Mouse (Mus musculus): ENCODE measurements around the gene Usp49.

Gene Usp49

GRCm38 (mm10) chr17:47630678-47631065 is at the start of gene Usp49:
Usp49 (plus strand) TSS chr17:47630690.
- DNase-seq = no peak

- DNase-seq = no peak
Observed at GRCm38 (mm10) chr17:47580962-47581361, 49.5 kb upstream of the Usp49 start.

- no peak for DNase-seq
Observed at GRCm38 (mm10) chr17:47588517-47588916, 42.0 kb upstream of the Usp49 start.

- DNase-seq = no peak
Observed at GRCm38 (mm10) chr17:47591073-47591472, 39.4 kb upstream of the Usp49 start.

GRCm38 (mm10) chr17:47593215-47593853 is 37.2 kb upstream of the Usp49 start:
- DNase-seq = peak; percentile 96

- no peak for DNase-seq
Observed at GRCm38 (mm10) chr17:47593854-47594182, 36.7 kb upstream of the Usp49 start.

- peak; percentile 79 to 85 for DNase-seq
Observed at GRCm38 (mm10) chr17:47594183-47594968, 36.1 kb upstream of the Usp49 start.

GRCm38 (mm10) chr17:47594969-47595247 is 35.6 kb upstream of the Usp49 start:
- DNase-seq = no peak

- peak; percentile 72 to 84 for DNase-seq
Observed at GRCm38 (mm10) chr17:47595248-47596161, 35.0 kb upstream of the Usp49 start.

- DNase-seq = peak; percentile 42 to 50
Observed at GRCm38 (mm10) chr17:47596162-47596838, 34.2 kb upstream of the Usp49 start.

- peak; percentile 30 to 48 for DNase-seq
Observed at GRCm38 (mm10) chr17:47596839-47597164, 33.7 kb upstream of the Usp49 start.

- peak; percentile 33 to 59 for DNase-seq
Observed at GRCm38 (mm10) chr17:47597261-47597660, 33.2 kb upstream of the Usp49 start.

- DNase-seq = peak; percentile 59 to 69
Observed at GRCm38 (mm10) chr17:47597838-47598579, 32.5 kb upstream of the Usp49 start.

- DNase-seq = peak; percentile 17 to 52
Observed at GRCm38 (mm10) chr17:47598580-47599304, 31.7 kb upstream of the Usp49 start.

GRCm38 (mm10) chr17:47599511-47600297 is 30.8 kb upstream of the Usp49 start:
- DNase-seq = peak; percentile 44 to 69

- peak; percentile 50 to 62 for DNase-seq
Observed at GRCm38 (mm10) chr17:47600601-47601388, 29.7 kb upstream of the Usp49 start.

- peak; percentile 17 to 59 for DNase-seq
Observed at GRCm38 (mm10) chr17:47601389-47601755, 29.1 kb upstream of the Usp49 start.

- peak in 1 of 2 experiments; percentile 34 for DNase-seq
Observed at GRCm38 (mm10) chr17:47602289-47602688, 28.2 kb upstream of the Usp49 start.

GRCm38 (mm10) chr17:47606220-47606619 is 24.3 kb upstream of the Usp49 start:
- peak; percentile 64 to 69 for DNase-seq

GRCm38 (mm10) chr17:47609182-47609581 is 21.3 kb upstream of the Usp49 start:
- DNase-seq = no peak

Data from thymus, postnatal 36 days (tissue).